Mouse (Mus musculus): Measurements from ENCODE around the gene Snrnp25.

The Snrnp25 gene

GRCm38 (mm10) chr11:32244064-32244463, 38.8 kb downstream of the Snrnp25 start:
- peak in 1 of 2 experiments; percentile 60 for DNase-seq (ENCODE audit: low spot score in 2 of 2)

- DNase-seq (ENCODE audit: low spot score in 2 of 2), result no peak
Measured at GRCm38 (mm10) chr11:32244617-32245016, 39.4 kb downstream of the Snrnp25 start.

GRCm38 (mm10) chr11:32245614-32246013, 40.4 kb downstream of the Snrnp25 start:
- no peak for DNase-seq (ENCODE audit: low spot score in 2 of 2)

- no peak for DNase-seq (ENCODE audit: low spot score in 2 of 2)
Measured at GRCm38 (mm10) chr11:32247068-32247467, 41.9 kb downstream of the Snrnp25 start.

- DNase-seq (ENCODE audit: low spot score in 2 of 2), result no peak
Measured at GRCm38 (mm10) chr11:32248350-32248749, 43.1 kb downstream of the Snrnp25 start.

GRCm38 (mm10) chr11:32250880-32251763, 45.9 kb downstream of the Snrnp25 start:
- no peak for DNase-seq (ENCODE audit: low spot score in 2 of 2)

GRCm38 (mm10) chr11:32253121-32253520, 47.9 kb downstream of the Snrnp25 start:
- no peak for DNase-seq (ENCODE audit: low spot score in 2 of 2)

- DNase-seq (ENCODE audit: low spot score in 2 of 2), result no peak
Measured at GRCm38 (mm10) chr11:32256146-32256545, 50.9 kb downstream of the Snrnp25 start.

- no peak for DNase-seq (ENCODE audit: low spot score in 2 of 2)
Measured at GRCm38 (mm10) chr11:32256566-32256965, 51.4 kb downstream of the Snrnp25 start.
